Mouse (Mus musculus): ENCODE measurements around the gene H2al1j.
"Not testable (repeated sequence)": the region's sequence is repeated elsewhere in the genome, so short reads cannot be mapped to it uniquely, and the experiment has no call there.

Gene H2al1j

GRCm38 (mm10) chrX:11327522-11327921 lies at the start of gene H2al1j:
Gene H2al1j, plus strand, starts transcription at chrX:11327822.
- DNase-seq = not testable (repeated sequence)

- DNase-seq = no peak
These were observed 46.9 kb upstream of the H2al1j start for GRCm38 (mm10) chrX:11280741-11281140.

- DNase-seq = no peak
These were observed 39.2 kb upstream of the H2al1j start for GRCm38 (mm10) chrX:11288306-11288882.

- DNase-seq = no peak
These were observed 38.4 kb upstream of the H2al1j start for GRCm38 (mm10) chrX:11289244-11289643.

GRCm38 (mm10) chrX:11298957-11299356 lies 28.7 kb upstream of the H2al1j start, which contains the start of gene H2al1a:
Gene H2al1a, plus strand, starts transcription at chrX:11299257.
- not testable (repeated sequence) for DNase-seq

GRCm38 (mm10) chrX:11302132-11302531 lies 25.5 kb upstream of the H2al1j start, which contains the start of gene H2al1b:
Gene H2al1b, plus strand, starts transcription at chrX:11302432.
- not testable (repeated sequence) for DNase-seq

GRCm38 (mm10) chrX:11305355-11305754 lies 22.3 kb upstream of the H2al1j start, which contains the start of gene H2al1c:
Gene H2al1c, plus strand, starts transcription at chrX:11305655.
- DNase-seq = not testable (repeated sequence)

GRCm38 (mm10) chrX:11308524-11308923 lies 19.1 kb upstream of the H2al1j start, which contains the start of gene H2al1d:
Gene H2al1d, plus strand, starts transcription at chrX:11308824.
- not testable (repeated sequence) for DNase-seq

- DNase-seq = not testable (repeated sequence)
These were observed 16.0 kb upstream of the H2al1j start, which contains the start of gene H2al1e for GRCm38 (mm10) chrX:11311634-11312033. Gene H2al1e, plus strand, starts transcription at chrX:11311934.

- DNase-seq = not testable (repeated sequence)
These were observed 12.8 kb upstream of the H2al1j start, which contains the start of gene H2al1f for GRCm38 (mm10) chrX:11314858-11315257. Gene H2al1f, plus strand, starts transcription at chrX:11315158.

GRCm38 (mm10) chrX:11317956-11318355 lies 9.7 kb upstream of the H2al1j start, which contains the start of gene H2al1g:
Gene H2al1g, plus strand, starts transcription at chrX:11318256.
- DNase-seq = not testable (repeated sequence)

- not testable (repeated sequence) for DNase-seq
These were observed 6.4 kb upstream of the H2al1j start, which contains the start of gene H2al1h for GRCm38 (mm10) chrX:11321192-11321591. Gene H2al1h, plus strand, starts transcription at chrX:11321492.

GRCm38 (mm10) chrX:11324359-11324758 lies 3.3 kb upstream of the H2al1j start, which contains the start of gene H2al1i:
Gene H2al1i, plus strand, starts transcription at chrX:11324659.
- not testable (repeated sequence) for DNase-seq

GRCm38 (mm10) chrX:11345762-11346161 lies 18.1 kb downstream of the H2al1j start:
- DNase-seq = no peak

GRCm38 (mm10) chrX:11346756-11347155 lies 19.1 kb downstream of the H2al1j start:
- no peak for DNase-seq

- no peak for DNase-seq
These were observed 33.2 kb downstream of the H2al1j start for GRCm38 (mm10) chrX:11360823-11361222.

- no peak for DNase-seq
These were observed 33.6 kb downstream of the H2al1j start for GRCm38 (mm10) chrX:11361261-11361660.

- no peak for DNase-seq
These were observed 36.3 kb downstream of the H2al1j start for GRCm38 (mm10) chrX:11363890-11364289.

- no peak for DNase-seq
These were observed 37.5 kb downstream of the H2al1j start for GRCm38 (mm10) chrX:11365151-11365550.
